Mouse (Mus musculus) bone marrow, adult 2 months (tissue): Measurements from ENCODE around the gene Kdm4a. TPM values are rescaled to one million over a fixed set of nuclear protein-coding genes. Genes with fewer than 3 reads are reported as not detected.

Experiments
- H3K27ac ChIP-seq: fragments of 200-500 bp; 2 replicates; pipeline ENCODE4 v1.5.1; 2012; ENCODE audit warnings: low read depth, mild to moderate bottlenecking, control low read depth, inconsistent platforms, low read length; ENCODE audit not compliant: control insufficient read depth, poor library complexity, insufficient read depth
- H3K4me1 ChIP-seq: fragments of 200-500 bp; 2 replicates; pipeline ENCODE4 v1.6.1; 2011; ENCODE audit warnings: low read length; ENCODE audit not compliant: control insufficient read depth, insufficient read depth
- H3K4me3 ChIP-seq: fragments of 200-500 bp; replicated peaks from 2 replicates; pipeline ENCODE3; 2011; ENCODE audit warnings: mild to moderate bottlenecking, low read depth, low read length, control low read depth; ENCODE audit not compliant: control insufficient read depth
- CTCF ChIP-seq: fragments of 200-500 bp; IDR thresholded peaks from 2 replicates; pipeline ENCODE4 v1.5.1; 2011; ENCODE audit warnings: low read length, control low read depth; ENCODE audit not compliant: control insufficient read depth, insufficient read depth
- POLR2A ChIP-seq: fragments of 200-500 bp; IDR thresholded peaks from 2 replicates; pipeline ENCODE4 v1.6.1; 2011; ENCODE audit warnings: low read depth, mild to moderate bottlenecking, control low read depth, low read length, borderline replicate concordance; ENCODE audit not compliant: control insufficient read depth
- WGBS: fragments of 180-500 bp; shearing (Covaris S2); methylation state at CpG from one replicate; pipeline ENCODE4 v1.1.7; 2018; 5-methylcytosine and 5-hydroxymethylcytosine counted together
- polyA plus RNA-seq: library from polyadenylated mRNA; stranded (reverse); fragments of >200 nt; gene quantifications from 2 replicates; pipeline ENCODE4 v1.2.4, GENCODE M21; 2011; ENCODE audit warnings: low replicate concordance; ENCODE audit not compliant: missing spikeins, insufficient read depth, insufficient read length

The Kdm4a gene
- polyA plus RNA-seq, 1 experiment = 36.5 TPM

DNA sequence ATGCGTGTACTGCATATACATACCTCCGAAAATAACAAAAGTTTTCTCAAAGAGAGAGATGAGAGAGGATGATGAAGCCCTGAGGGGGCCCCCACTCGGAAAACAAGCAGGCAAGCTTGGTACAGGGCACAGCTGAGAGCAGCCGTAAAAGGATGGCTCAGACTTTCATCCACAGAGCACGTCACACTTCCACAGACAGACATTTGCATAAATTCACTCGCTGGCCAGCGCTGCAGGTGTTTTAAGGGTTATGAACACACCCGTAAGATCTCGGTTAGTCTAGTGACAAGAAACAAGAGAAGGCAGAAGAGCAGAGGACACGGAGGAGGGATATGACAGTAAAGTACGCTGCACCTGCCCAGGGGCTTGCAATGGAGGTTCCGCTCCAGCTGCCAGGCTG is 7.4 kb downstream of the Kdm4a start:
- Histone ChIP-seq H3K27ac (peak overlapping the region; percentile 45), H3K4me1 (no peaks in the 10 kb centered on the region; the same call in 1 of the 2 replicates), H3K4me3 (no peak overlapping the region)
- WGBS = 89% methylated on average over 12 of the region's 12 CpGs
- TF ChIP-seq CTCF (no peak), POLR2A (no peak)

- TF ChIP-seq POLR2A (no peak), CTCF (peak; percentile 42; the same call in 1 of the 2 replicates)
- Histone ChIP-seq H3K27ac (no peak overlapping the region), H3K4me1 (no peaks in the 10 kb centered on the region; the same call in 1 of the 2 replicates), H3K4me3 (no peak overlapping the region)
- 81% methylated on average over 9 of the region's 9 CpGs for WGBS
Observed at GRCm38 (mm10) chr4:118171006-118171405, 8.8 kb downstream of the Kdm4a start.

DNA sequence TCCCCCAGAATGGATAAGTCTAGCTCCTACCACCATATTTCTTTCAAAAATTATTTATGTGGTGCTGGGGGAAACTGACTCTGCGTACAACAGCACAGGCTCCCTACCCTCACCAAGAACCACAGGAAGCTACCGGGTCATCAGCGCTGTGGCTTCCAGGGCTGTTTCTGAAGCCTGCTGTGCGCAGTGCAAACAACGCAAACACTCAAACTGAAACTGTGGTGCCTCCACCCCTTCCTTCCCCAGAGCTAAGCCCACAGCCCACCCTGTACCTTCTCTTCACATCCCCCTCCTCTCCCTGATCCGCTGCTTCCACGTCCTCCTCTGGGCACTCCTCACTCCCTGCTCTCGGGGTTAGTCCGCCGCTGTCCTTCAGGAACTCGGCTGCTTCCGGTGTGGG is 17.7 kb downstream of the Kdm4a start:
- H3K4me3 ChIP-seq = no peak overlapping the region
- TF ChIP-seq POLR2A (no peak), CTCF (no peak)
- 92% methylated on average over 12 of the region's 12 CpGs for WGBS
- H3K27ac ChIP-seq = no peak overlapping the region
- no peaks in the 10 kb centered on the region; the same call in 1 of the 2 replicates for H3K4me1 ChIP-seq

GRCm38 (mm10) chr4:118157666-118158065 is 22.2 kb downstream of the Kdm4a start:
- TF ChIP-seq CTCF = no peak
- TF ChIP-seq POLR2A = no peak
- H3K4me3 ChIP-seq = no peak overlapping the region
- H3K4me1 ChIP-seq = no peaks in the 10 kb centered on the region; the same call in none of the 2 replicates
- 93% methylated on average over 3 of the region's 3 CpGs for WGBS
- no peak overlapping the region for H3K27ac ChIP-seq

- peaks cover 3% of the 10 kb centered on the region for H3K4me1 ChIP-seq
- no peak overlapping the region for H3K4me3 ChIP-seq
- no peak for TF ChIP-seq CTCF
- no peak for TF ChIP-seq POLR2A
- 94% methylated on average over 15 of the region's 15 CpGs for WGBS
- no peak overlapping the region for H3K27ac ChIP-seq
Observed at GRCm38 (mm10) chr4:118156559-118156958, 23.3 kb downstream of the Kdm4a start.

DNA sequence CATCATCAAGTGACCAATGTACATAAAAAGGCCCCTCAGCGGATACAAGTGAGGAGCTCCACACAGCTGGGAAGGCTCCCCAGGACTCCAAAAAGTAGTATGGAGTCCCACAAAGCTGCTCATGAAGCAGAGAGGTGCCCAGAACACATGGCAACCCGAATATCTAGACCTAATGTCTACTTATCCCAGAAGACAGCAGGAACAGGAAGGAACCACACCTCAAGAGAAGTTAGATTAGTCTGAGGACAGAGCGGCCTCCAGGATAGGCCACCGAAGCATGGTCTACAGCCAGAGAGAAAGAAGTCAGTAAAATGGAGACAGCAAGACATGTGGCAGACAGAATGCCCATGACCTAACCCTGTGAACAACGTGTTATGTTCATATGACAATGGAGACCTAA is 25.0 kb downstream of the Kdm4a start:
- Histone ChIP-seq H3K27ac (no peak overlapping the region), H3K4me3 (no peak overlapping the region), H3K4me1 (peaks cover 3% of the 10 kb centered on the region)
- no peak for TF ChIP-seq POLR2A
- TF ChIP-seq CTCF = no peak
- 67% methylated on average over 5 of the region's 5 CpGs for WGBS

- WGBS = 67% methylated on average over 17 of the region's 17 CpGs
- H3K4me1 ChIP-seq = peaks cover 3% of the 10 kb centered on the region
- no peak overlapping the region for H3K4me3 ChIP-seq
- peak overlapping the region; percentile 70 for H3K27ac ChIP-seq
- peak; percentile 63; the same call in 1 of the 2 replicates for TF ChIP-seq POLR2A
- TF ChIP-seq CTCF = no peak
Observed at GRCm38 (mm10) chr4:118152020-118152785, 27.6 kb downstream of the Kdm4a start.

DNA sequence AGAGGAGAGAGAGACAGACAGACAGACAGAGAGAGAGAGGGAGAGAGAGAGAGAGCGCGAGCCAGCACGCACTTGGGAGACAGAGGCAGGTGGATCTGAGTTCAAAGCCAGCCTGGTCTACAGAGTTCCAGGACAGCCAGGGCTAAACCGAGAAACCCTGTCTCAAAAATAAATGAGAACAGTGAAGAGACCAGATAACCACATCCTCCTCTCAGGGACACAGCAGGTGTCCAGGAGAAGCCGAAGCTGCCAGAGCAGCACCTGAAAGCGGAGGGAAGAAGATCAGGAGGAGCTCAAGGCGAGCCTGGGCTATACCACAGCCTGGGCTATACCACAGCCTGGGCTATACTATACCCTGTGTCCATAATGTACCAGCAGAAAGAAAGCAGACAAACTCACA is 29.0 kb downstream of the Kdm4a start:
- no peak for TF ChIP-seq CTCF
- TF ChIP-seq POLR2A = no peak
- H3K27ac ChIP-seq = no peak overlapping the region
- H3K4me1 ChIP-seq = peaks cover 3% of the 10 kb centered on the region
- no peak overlapping the region for H3K4me3 ChIP-seq
- WGBS = 90% methylated on average over 7 of the region's 7 CpGs
